14 mouse cellular contexts compared by ENCODE assay signal in the genomic region with DNA sequence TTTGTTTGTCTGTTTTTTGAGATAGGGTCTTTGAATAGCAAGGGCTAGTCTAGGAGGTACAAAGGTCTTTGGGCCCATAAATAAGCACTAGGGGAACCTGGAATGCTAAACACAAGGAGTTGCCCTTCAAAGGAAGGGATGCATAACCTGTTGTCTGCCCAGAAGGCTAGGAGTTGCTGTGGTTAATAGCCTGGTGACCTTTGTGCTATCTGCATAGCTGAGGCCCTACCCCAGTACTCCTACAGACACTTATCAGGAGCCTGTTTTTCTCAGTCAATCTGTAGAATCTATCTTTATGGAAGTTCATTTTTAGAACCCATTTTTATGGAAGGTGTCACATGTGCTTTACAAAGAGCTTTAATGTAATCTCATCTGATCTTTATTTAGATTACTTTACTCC.
"Had no signal": no experiment of that assay in that cellular context is flagged by ENCODE, and none has a peak within 500 bp of the region (broad histone marks: within the 10 kb centered on the region; RNA-seq: fewer than 3 reads in every experiment).

No protein-coding gene starts in this region.

- H3K27ac ChIP-seq: left cerebral cortex, adult 2 months; liver, embryonic 13.5 days; stomach, postnatal 0 days had no signal

- H3K4me3 ChIP-seq: left cerebral cortex, adult 2 months; liver, embryonic 13.5 days had no signal

- H3K4me1 ChIP-seq: liver, embryonic 13.5 days had no signal

- H3K9me3 ChIP-seq: liver, embryonic 13.5 days had no signal

- H3K27me3 ChIP-seq: liver, embryonic 13.5 days had no signal

- H3K36me3 ChIP-seq: liver, embryonic 13.5 days had no signal

- H3K4me2 ChIP-seq: liver, embryonic 13.5 days; midbrain, embryonic 11.5 days had no signal

- DNase-seq: kidney, postnatal 10 days; kidney, postnatal 36 days; layer of hippocampus, postnatal 36 days; liver, embryonic 13.5 days; lung, adult 2 months; lung, postnatal 14 days; lung, postnatal 4 days; midbrain, embryonic 14.5 days; thymus, adult 2 months; thymus, postnatal 14 days; thymus, postnatal 4 days had no signal

- H3K9ac ChIP-seq: liver, embryonic 13.5 days had no signal
